Mouse (Mus musculus) heart, postnatal 0 days (tissue): ENCODE data around the gene Atp5b. TPM values are rescaled to one million over a fixed set of nuclear protein-coding genes. Genes with fewer than 3 reads are reported as not detected.

Experiments
- ATAC-seq: fragments of 200-750 bp; cut with Nextera tagmentation; 2 replicates; pipeline ENCODE4 v1.8.0; 2017; ENCODE audit warnings: low read depth, moderate number of reproducible peaks, moderate library complexity; ENCODE audit not compliant: insufficient read depth
- DNase-seq: peaks from one replicate; pipeline ENCODE4 v3.0.0-alpha.2; 2016; ENCODE audit warnings: low spot score
- H3K27ac ChIP-seq: fragments of 300-500 bp; sonication (generic); 2 replicates; pipeline ENCODE4 v1.5.1; 2014; ENCODE audit warnings: low read depth, mild to moderate bottlenecking
- H3K27me3 ChIP-seq: fragments of 300-500 bp; sonication (generic); 2 replicates; pipeline ENCODE4 v1.6.1; 2014; ENCODE audit warnings: low read length, mixed read lengths; ENCODE audit not compliant: control insufficient read depth, insufficient read depth
- H3K36me3 ChIP-seq: fragments of 300-500 bp; sonication (generic); replicated peaks from 2 replicates; pipeline ENCODE4 v1.6.1; 2014; ENCODE audit warnings: low read length, mixed read lengths; ENCODE audit not compliant: control insufficient read depth, insufficient read depth
- H3K4me1 ChIP-seq: fragments of 300-500 bp; sonication (generic); 2 replicates; pipeline ENCODE4 v1.6.1; 2014; ENCODE audit warnings: antibody characterized with exemption; ENCODE audit not compliant: control insufficient read depth, insufficient read depth
- H3K4me2 ChIP-seq: fragments of 300-500 bp; sonication (generic); 2 replicates; pipeline ENCODE4 v1.6.1; 2014; ENCODE audit warnings: low read depth, mild to moderate bottlenecking, low read length, moderate library complexity
- H3K4me3 ChIP-seq: fragments of 300-500 bp; sonication (generic); 2 replicates; pipeline ENCODE4 v1.5.1; 2014; ENCODE audit warnings: low read depth, low read length
- H3K9ac ChIP-seq: fragments of 300-500 bp; sonication (generic); replicated peaks from 2 replicates; pipeline ENCODE4 v1.6.1; 2014; ENCODE audit warnings: low read depth, low read length, mixed read lengths
- H3K9me3 ChIP-seq: fragments of 300-500 bp; sonication (generic); replicated peaks from 2 replicates; pipeline ENCODE4 v1.6.1; 2016; ENCODE audit warnings: low read length; ENCODE audit not compliant: control insufficient read depth
- CTCF ChIP-seq: IDR thresholded peaks from 2 replicates; pipeline ENCODE4 v1.5.1; 2016; ENCODE audit warnings: antibody characterized with exemption, control low read depth, low read depth
- EP300 ChIP-seq: IDR thresholded peaks from 2 replicates; pipeline ENCODE4 v1.6.1; 2016; ENCODE audit warnings: antibody characterized with exemption, low read depth
- WGBS: fragments of 180-500 bp; shearing (Covaris S2); extraction: QIAGEN DNeasy Blood & Tissue Kit; methylation state at CpG from one replicate; pipeline ENCODE4 v1.1.7; 2014; 5-methylcytosine and 5-hydroxymethylcytosine counted together
- polyA plus RNA-seq: library from polyadenylated mRNA; unstranded; fragments of >200 nt; fragmentation: Nextera tagmentation; extraction: Ambion mirVana; gene quantifications from 2 replicates; pipeline ENCODE4 v1.2.1, GENCODE M21; 2015
- total RNA-seq: library from RNA; depleted of rRNA; stranded (reverse); fragments of >200 nt; gene quantifications from 2 replicates; pipeline ENCODE4 v1.2.3, GENCODE M21; 2014; ENCODE audit warnings: low replicate concordance; rRNA removed

Atp5b gene
- total RNA-seq (19,517 and 23,614 TPM in 2 replicates), polyA plus RNA-seq (9,758 and 9,784 TPM in 2 replicates)

- DNase-seq (peak; percentile 99), ATAC-seq (peak; percentile 95)
- Histone ChIP-seq H3K4me2 (peak within 1 kb of the TSS; percentile 88), H3K4me3 (peak within 1 kb of the TSS; percentile 75), H3K9ac (peak within 1 kb of the TSS; percentile 95), H3K9me3 (no peaks in the 10 kb centered on the region), H3K27me3 (no peaks in the 10 kb centered on the region), H3K27ac (peak within 1 kb of the TSS; percentile 96), H3K36me3 (peaks cover 32% of the 10 kb centered on the region), H3K4me1 (peaks cover 11% of the 10 kb centered on the region; the same call in 1 of the 2 replicates)
- under 1% methylated on average over 34 of the region's 34 CpGs for WGBS
- TF ChIP-seq CTCF: no peak
- peak; percentile 100 for TF ChIP-seq EP300
Observed at GRCm38 (mm10) chr10:128082880-128083421, at the start of gene Atp5b. TSS of gene Atp5b (plus strand) at chr10:128083273.

GRCm38 (mm10) chr10:128036746-128037425 is 46.2 kb upstream of the Atp5b start:
- no peaks in the 10 kb centered on the region for H3K27me3 ChIP-seq
- H3K9ac ChIP-seq: peak overlapping the region; percentile 98
- peak overlapping the region; percentile 91 for H3K4me3 ChIP-seq
- peaks cover 18% of the 10 kb centered on the region for H3K4me1 ChIP-seq
- peak overlapping the region; percentile 74 for H3K4me2 ChIP-seq
- H3K9me3 ChIP-seq: no peaks in the 10 kb centered on the region
- peaks cover 33% of the 10 kb centered on the region for H3K36me3 ChIP-seq
- WGBS: 2% methylated on average over 10 of the region's 10 CpGs
- peak; percentile 62 for ATAC-seq
- H3K27ac ChIP-seq: peak overlapping the region; percentile 98
- DNase-seq: peak; percentile 90
- TF ChIP-seq EP300: peak; percentile 67
- no peak for TF ChIP-seq CTCF

GRCm38 (mm10) chr10:128037921-128038320 is 45.2 kb upstream of the Atp5b start:
- TF ChIP-seq EP300: no peak
- no peak for TF ChIP-seq CTCF
- DNase-seq (no peak), ATAC-seq (no peak)
- H3K9me3 ChIP-seq: no peaks in the 10 kb centered on the region
- H3K36me3 ChIP-seq: peaks cover 36% of the 10 kb centered on the region
- H3K4me2 ChIP-seq: peak overlapping the region; percentile 74
- H3K9ac ChIP-seq: no peak overlapping the region; the same call in 1 of the 2 replicates
- peak overlapping the region; percentile 13; the same call in 1 of the 2 replicates for H3K4me3 ChIP-seq
- H3K27me3 ChIP-seq: no peaks in the 10 kb centered on the region
- WGBS: 49% methylated on average over 3 of the region's 3 CpGs
- H3K4me1 ChIP-seq: peaks cover 18% of the 10 kb centered on the region
- H3K27ac ChIP-seq: no peak overlapping the region

- H3K9ac ChIP-seq: 0 out of 2 replicates have a peak overlapping the region, but pooled peaks have one; percentile 19
- DNase-seq (no peak), ATAC-seq (no peak)
- TF ChIP-seq CTCF (no peak), EP300 (no peak)
- no peak overlapping the region; the same call in 1 of the 2 replicates for H3K4me2 ChIP-seq
- no peaks in the 10 kb centered on the region for H3K9me3 ChIP-seq
- no peak overlapping the region for H3K4me3 ChIP-seq
- H3K27ac ChIP-seq: 0 out of 2 replicates have a peak overlapping the region, but pooled peaks have one; percentile 11
- WGBS: 37% methylated on average over 5 of the region's 5 CpGs
- H3K4me1 ChIP-seq: peaks cover 27% of the 10 kb centered on the region
- H3K27me3 ChIP-seq: no peaks in the 10 kb centered on the region
- H3K36me3 ChIP-seq: peaks cover 42% of the 10 kb centered on the region
Observed at GRCm38 (mm10) chr10:128039167-128039566, 43.9 kb upstream of the Atp5b start.

- H3K4me1 ChIP-seq: peaks cover 29% of the 10 kb centered on the region
- 51% methylated on average over 3 of the region's 3 CpGs for WGBS
- ATAC-seq (no peak), DNase-seq (no peak)
- H3K9me3 ChIP-seq: no peaks in the 10 kb centered on the region
- no peak overlapping the region for H3K4me3 ChIP-seq
- no peak for TF ChIP-seq CTCF
- TF ChIP-seq EP300: no peak
- H3K27me3 ChIP-seq: no peaks in the 10 kb centered on the region
- 0 out of 2 replicates have a peak overlapping the region, but pooled peaks have one; percentile 11 for H3K27ac ChIP-seq
- H3K4me2 ChIP-seq: no peak overlapping the region
- H3K36me3 ChIP-seq: peaks cover 49% of the 10 kb centered on the region
- H3K9ac ChIP-seq: no peak overlapping the region
Observed at GRCm38 (mm10) chr10:128039858-128040257, 43.2 kb upstream of the Atp5b start.
